Mouse (Mus musculus): ENCODE measurements around the gene Plekhg2.

Plekhg2 gene

GRCm38 (mm10) chr7:28383606-28384005, 11.2 kb upstream of the Plekhg2 start:
- DNase-seq (ENCODE audit: low read depth, low spot score), result no peak

- no peak for DNase-seq (ENCODE audit: low read depth, low spot score)
Observed at GRCm38 (mm10) chr7:28382981-28383396, 10.6 kb upstream of the Plekhg2 start.

- no peak for DNase-seq (ENCODE audit: low read depth, low spot score)
Observed at GRCm38 (mm10) chr7:28382347-28382951, 10.1 kb upstream of the Plekhg2 start.

GRCm38 (mm10) chr7:28381938-28382337, 9.5 kb upstream of the Plekhg2 start:
- peak; percentile 74 for DNase-seq (ENCODE audit: low read depth, low spot score)

GRCm38 (mm10) chr7:28381017-28381790, 8.8 kb upstream of the Plekhg2 start:
- DNase-seq (ENCODE audit: low read depth, low spot score), result peak; percentile 70

- DNase-seq (ENCODE audit: low read depth, low spot score), result no peak
Observed at GRCm38 (mm10) chr7:28380237-28381016, 8.0 kb upstream of the Plekhg2 start, which contains the start of gene Zfp36. Zfp36 (minus strand) TSS chr7:28380253.

GRCm38 (mm10) chr7:28378769-28379651, 6.6 kb upstream of the Plekhg2 start:
- DNase-seq (ENCODE audit: low read depth, low spot score), result peak; percentile 95

GRCm38 (mm10) chr7:28378066-28378690, 5.8 kb upstream of the Plekhg2 start:
- DNase-seq (ENCODE audit: low read depth, low spot score), result no peak

- no peak for DNase-seq (ENCODE audit: low read depth, low spot score)
Observed at GRCm38 (mm10) chr7:28377190-28378065, 5.0 kb upstream of the Plekhg2 start.

- peak; percentile 87 for DNase-seq (ENCODE audit: low read depth, low spot score)
Observed at GRCm38 (mm10) chr7:28376011-28376771, 3.8 kb upstream of the Plekhg2 start.

GRCm38 (mm10) chr7:28375176-28375921, 3.0 kb upstream of the Plekhg2 start:
- DNase-seq (ENCODE audit: low read depth, low spot score), result peak; percentile 90

GRCm38 (mm10) chr7:28374647-28375046, 2.2 kb upstream of the Plekhg2 start:
- DNase-seq (ENCODE audit: low read depth, low spot score), result no peak

GRCm38 (mm10) chr7:28373891-28374495, 1.6 kb upstream of the Plekhg2 start:
- no peak for DNase-seq (ENCODE audit: low read depth, low spot score)

GRCm38 (mm10) chr7:28373131-28373581, 757 bp upstream of the Plekhg2 start:
- peak; percentile 83 for DNase-seq (ENCODE audit: low read depth, low spot score)

GRCm38 (mm10) chr7:28371514-28371989, 847 bp downstream of the Plekhg2 start:
- DNase-seq (ENCODE audit: low read depth, low spot score), result no peak

GRCm38 (mm10) chr7:28370977-28371513, 1.4 kb downstream of the Plekhg2 start:
- DNase-seq (ENCODE audit: low read depth, low spot score), result no peak

- DNase-seq (ENCODE audit: low read depth, low spot score), result no peak
Observed at GRCm38 (mm10) chr7:28370051-28370450, 2.3 kb downstream of the Plekhg2 start.
